Mouse (Mus musculus) megakaryocyte progenitor cell, adult 5-6 weeks (primary cell): ENCODE measurements at regions not wholly inside any gene's neighbourhood (a gene's known extent, or its start where the extent isn't known, plus 50 kb on each side); places are given as distances from the start of the nearest gene placed in this dataset.
A peak's percentile ranks its signal among the peaks of the same experiment; 100 is the strongest.

Experiments used
- ATAC-seq: replicated peaks from 2 replicates; pipeline ENCODE4 v1.8.0; 2016; ENCODE audit warnings: mild to moderate bottlenecking, moderate TSS enrichment, inconsistent platforms; ENCODE audit not compliant: poor library complexity

DNA sequence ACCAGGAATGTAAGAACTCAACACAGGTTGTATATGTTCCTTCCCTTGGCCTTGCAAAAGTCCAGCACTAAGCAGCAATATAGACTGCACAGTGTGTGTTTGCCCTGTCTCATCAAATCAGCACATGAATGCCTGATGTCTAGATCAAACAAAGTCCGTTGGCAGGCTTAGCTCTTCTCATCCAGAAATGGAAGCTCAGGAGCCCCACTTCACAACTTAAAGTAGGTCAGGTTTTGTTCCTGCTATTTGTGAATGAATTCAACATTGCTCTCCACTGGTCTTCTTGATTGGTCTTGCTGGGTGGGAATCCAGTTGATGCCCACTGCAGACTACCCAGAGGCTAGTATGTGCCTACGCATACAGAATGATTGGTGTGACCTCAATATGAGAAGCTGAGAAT, 80.8 kb upstream of the Trib2 start:
- no peak for ATAC-seq

DNA sequence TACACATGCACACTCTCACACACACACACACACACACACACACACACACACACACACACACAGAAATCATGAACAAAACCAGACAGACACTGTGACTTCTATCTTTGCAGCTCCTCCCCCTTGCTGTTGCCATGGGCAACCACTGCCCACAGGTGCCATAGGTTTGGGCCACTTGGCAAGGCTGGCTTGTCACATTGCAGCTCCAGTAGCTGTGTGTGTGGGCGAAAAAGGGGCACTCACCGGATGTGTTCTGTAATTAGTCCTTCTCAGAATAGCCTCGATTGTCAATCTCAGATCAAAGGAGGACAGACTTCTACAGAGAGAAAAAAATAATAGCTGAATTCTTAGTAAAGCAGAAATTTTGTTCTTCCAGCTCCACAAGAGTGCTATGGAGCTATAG, 79.8 kb upstream of the Trib2 start:
- no peak for ATAC-seq

DNA sequence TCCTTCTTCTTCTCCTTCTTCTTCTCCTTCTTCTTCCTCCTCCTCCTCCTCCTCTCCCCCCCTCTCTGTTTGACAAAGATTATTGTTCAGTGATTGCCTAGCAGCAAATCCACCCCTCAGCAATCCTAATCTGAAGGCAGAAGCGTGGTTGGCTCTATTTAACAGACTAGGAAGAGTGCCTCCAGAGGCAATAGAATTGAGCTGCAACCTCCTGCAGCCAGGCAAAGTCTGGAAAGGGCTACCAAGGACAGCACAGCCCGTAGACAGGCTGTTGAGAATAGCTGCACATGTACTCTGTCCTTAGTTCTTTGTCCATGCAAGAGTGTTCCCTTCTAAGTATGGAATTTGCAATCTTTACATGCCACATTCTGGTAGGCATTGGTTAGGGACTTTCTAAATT, 78.5 kb upstream of the Trib2 start:
- ATAC-seq = peak; percentile 70

DNA sequence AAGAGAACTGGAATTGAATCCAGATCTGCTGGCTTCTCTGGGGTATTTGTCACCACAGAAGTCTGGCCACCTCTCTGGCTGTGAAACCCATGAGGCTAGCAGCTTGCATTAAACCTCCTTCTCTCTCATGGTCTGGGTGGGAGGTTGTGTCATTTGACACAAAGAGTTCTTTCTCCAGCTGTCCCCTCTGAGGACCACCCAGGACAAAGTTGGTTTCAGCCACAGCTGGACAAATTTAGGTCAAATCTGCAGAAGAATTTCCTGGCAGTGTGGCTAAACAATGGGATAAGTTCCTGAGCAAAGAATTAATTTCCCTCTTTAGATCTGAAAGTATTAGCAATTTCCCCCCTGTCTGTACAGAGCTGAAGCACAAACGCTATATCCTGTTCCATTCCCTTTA, 73.9 kb upstream of the Trib2 start:
- ATAC-seq = no peak

DNA sequence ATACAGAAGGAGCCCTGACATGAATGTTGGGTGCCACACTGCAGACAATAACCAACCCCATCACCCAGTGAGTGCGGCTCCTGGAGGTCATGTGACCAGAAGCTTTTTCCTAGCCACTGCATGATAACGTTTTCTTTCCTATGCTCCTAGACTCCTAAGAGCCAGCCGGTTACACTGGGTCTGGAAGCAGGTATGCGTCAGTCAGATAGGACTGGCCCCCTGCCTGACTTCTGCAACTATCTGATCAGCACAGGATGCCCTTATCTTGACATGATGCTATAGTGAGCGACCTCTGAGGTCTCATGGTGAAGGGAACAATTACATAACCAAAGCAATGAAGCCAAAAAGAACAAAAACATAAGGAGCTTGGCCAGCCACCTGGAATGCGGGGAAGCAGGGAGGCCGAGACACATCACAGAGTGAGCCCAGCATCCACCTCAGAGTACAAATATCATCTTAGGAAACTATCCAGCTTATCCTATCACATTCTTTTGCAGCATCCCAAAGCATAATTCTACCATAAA, 63.2 kb upstream of the Trib2 start:
- ATAC-seq = peak; percentile 75
